Mouse (Mus musculus) forebrain, postnatal 0 days (tissue): Measurements from ENCODE around the gene Amt. TPM values are rescaled to one million over a fixed set of nuclear protein-coding genes. Genes with fewer than 3 reads are reported as not detected.

Experiments
- ATAC-seq: fragments of 200-750 bp; cut with Nextera tagmentation; 2 replicates; pipeline ENCODE4 v1.8.0; 2017; ENCODE audit warnings: mild to moderate bottlenecking, moderate library complexity
- DNase-seq: peaks from one replicate; pipeline ENCODE4 v3.0.0-alpha.2; 2015
- H3K27ac ChIP-seq: fragments of 300-500 bp; sonication (generic); 2 replicates; pipeline ENCODE4 v1.5.1; 2014; ENCODE audit warnings: low read depth, mild to moderate bottlenecking, antibody characterized with exemption, low read length, moderate library complexity, mixed read lengths
- H3K27me3 ChIP-seq: fragments of 300-500 bp; sonication (generic); 2 replicates; pipeline ENCODE4 v1.6.1; 2014; ENCODE audit warnings: mild to moderate bottlenecking, low read length, mixed read lengths; ENCODE audit not compliant: insufficient read depth
- H3K36me3 ChIP-seq: fragments of 300-500 bp; sonication (generic); 2 replicates; pipeline ENCODE4 v1.6.1; 2014; ENCODE audit warnings: mild to moderate bottlenecking, moderate library complexity; ENCODE audit not compliant: insufficient read depth
- H3K4me1 ChIP-seq: fragments of 300-500 bp; sonication (generic); 2 replicates; pipeline ENCODE4 v1.6.1; 2014; ENCODE audit warnings: antibody characterized with exemption; ENCODE audit not compliant: insufficient read depth
- H3K4me2 ChIP-seq: fragments of 300-500 bp; sonication (generic); 2 replicates; pipeline ENCODE4 v1.6.1; 2014; ENCODE audit warnings: low read depth, mild to moderate bottlenecking, moderate library complexity
- H3K4me3 ChIP-seq: fragments of 300-500 bp; sonication (generic); 2 replicates; pipeline ENCODE4 v1.5.1; 2014; ENCODE audit warnings: low read depth, low read length, mixed read lengths
- H3K9ac ChIP-seq: fragments of 300-500 bp; sonication (generic); 2 replicates; pipeline ENCODE4 v1.6.1; 2014; ENCODE audit warnings: mild to moderate bottlenecking
- H3K9me3 ChIP-seq: fragments of 300-500 bp; sonication (generic); 2 replicates; pipeline ENCODE4 v1.6.1; 2016; ENCODE audit warnings: low read length
- CTCF ChIP-seq: sonication (generic); IDR thresholded peaks from 2 replicates; pipeline ENCODE4 v1.5.1; 2016; ENCODE audit warnings: antibody characterized with exemption, control low read depth, low read depth
- WGBS: fragments of 180-500 bp; shearing (Covaris S2); extraction: QIAGEN DNeasy Blood & Tissue Kit; methylation state at CpG from one replicate; pipeline ENCODE4 v1.1.7; 2014; 5-methylcytosine and 5-hydroxymethylcytosine counted together
- polyA plus RNA-seq: library from polyadenylated mRNA; unstranded; fragments of >200 nt; fragmentation: Nextera tagmentation; extraction: Ambion mirVana; gene quantifications from 2 replicates; pipeline ENCODE4 v1.2.1, GENCODE M21; 2015
- total RNA-seq: library from RNA; depleted of rRNA; stranded (reverse); fragments of >200 nt; gene quantifications from 2 replicates; pipeline ENCODE4 v1.2.3, GENCODE M21; 2014

The Amt gene
- total and polyA plus RNA-seq, 2 experiments from 2014 or later = 20.1 to 32.6 TPM

- 84% methylated on average over 5 of the region's 5 CpGs for WGBS
- Histone ChIP-seq H3K27ac (no peak overlapping the region), H3K9me3 (no peaks in the 10 kb centered on the region), H3K36me3 (no peaks in the 10 kb centered on the region), H3K9ac (no peak overlapping the region), H3K4me1 (no peaks in the 10 kb centered on the region), H3K27me3 (no peaks in the 10 kb centered on the region), H3K4me3 (no peak overlapping the region), H3K4me2 (no peak overlapping the region)
- TF ChIP-seq CTCF = no peak
- DNase-seq (no peak), ATAC-seq (no peak)
These were observed 24.0 kb upstream of the Amt start for GRCm38 (mm10) chr9:108272691-108273090.

DNA sequence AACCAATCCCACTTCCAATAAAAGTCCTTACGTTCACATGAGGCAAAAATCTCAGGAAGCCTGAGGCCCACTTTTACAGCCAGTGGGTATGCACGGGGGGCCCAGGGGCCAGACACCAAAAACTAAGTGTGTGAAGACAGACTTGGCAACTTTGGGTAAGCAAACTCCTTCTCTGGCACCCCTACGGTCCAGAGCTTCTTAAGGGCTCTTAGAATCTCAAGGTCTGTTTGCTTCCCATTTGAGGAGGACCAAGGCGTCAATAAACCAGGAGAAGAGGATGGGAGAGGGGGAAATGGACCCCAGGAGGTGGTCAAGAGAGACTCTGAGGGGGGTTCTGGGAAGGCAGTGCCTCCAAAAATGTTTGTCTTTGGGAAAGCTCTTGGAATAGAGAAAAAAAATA is 23.2 kb upstream of the Amt start:
- Histone ChIP-seq H3K4me1 (no peaks in the 10 kb centered on the region), H3K27me3 (no peaks in the 10 kb centered on the region), H3K4me2 (no peak overlapping the region), H3K27ac (no peak overlapping the region), H3K36me3 (no peaks in the 10 kb centered on the region), H3K9ac (no peak overlapping the region), H3K9me3 (no peaks in the 10 kb centered on the region), H3K4me3 (no peak overlapping the region)
- DNase-seq = no peak
- ATAC-seq = no peak
- TF ChIP-seq CTCF = no peak
- 70% methylated on average over 4 of the region's 4 CpGs for WGBS

DNA sequence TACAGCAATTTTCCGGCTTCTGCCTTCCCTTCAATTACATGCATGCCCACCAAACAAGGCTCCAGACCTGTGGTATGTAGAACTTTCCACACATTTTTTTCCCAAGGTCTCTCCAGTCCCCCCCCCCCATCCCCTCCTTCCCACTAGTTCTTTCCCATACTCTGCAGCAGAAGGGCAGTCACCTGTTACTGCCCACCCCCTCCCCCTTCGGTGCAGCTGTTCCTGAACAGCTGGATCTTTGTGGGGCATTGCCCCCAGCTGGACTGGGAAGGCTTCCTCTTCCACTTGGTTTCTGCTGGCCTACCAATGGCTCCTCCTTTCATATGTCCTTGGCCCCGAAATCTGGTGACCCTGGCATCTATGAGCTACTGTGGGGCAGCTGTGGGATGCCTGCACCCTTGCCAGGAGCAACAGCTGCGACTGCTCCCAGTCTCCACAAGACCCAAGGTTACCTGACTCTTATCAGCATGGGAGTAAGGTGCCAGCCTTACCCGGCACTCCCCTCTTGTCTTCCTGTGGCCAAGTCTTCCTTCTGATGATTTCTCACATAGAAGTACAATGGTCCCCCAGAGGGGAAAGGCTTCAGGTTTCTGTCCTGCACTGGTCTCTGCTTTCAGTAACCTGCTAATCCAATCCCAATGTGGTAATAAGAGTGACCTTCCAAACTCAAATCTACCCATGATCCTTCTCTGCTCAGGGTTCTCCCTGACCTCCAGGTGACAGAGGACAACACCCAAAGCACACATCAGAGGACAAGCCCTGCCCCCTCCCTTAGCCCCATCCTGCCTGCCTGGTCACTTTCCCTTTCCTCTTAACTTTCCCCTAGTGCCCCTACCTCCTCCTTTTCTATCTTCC is 21.9 kb upstream of the Amt start:
- 81% methylated on average over 5 of the region's 5 CpGs for WGBS
- Histone ChIP-seq H3K4me2 (no peak overlapping the region), H3K4me3 (no peak overlapping the region), H3K27me3 (no peaks in the 10 kb centered on the region), H3K36me3 (no peaks in the 10 kb centered on the region), H3K9ac (no peak overlapping the region), H3K4me1 (no peaks in the 10 kb centered on the region), H3K27ac (no peak overlapping the region), H3K9me3 (no peaks in the 10 kb centered on the region)
- DNase-seq (no peak), ATAC-seq (no peak)
- no peak for TF ChIP-seq CTCF

DNA sequence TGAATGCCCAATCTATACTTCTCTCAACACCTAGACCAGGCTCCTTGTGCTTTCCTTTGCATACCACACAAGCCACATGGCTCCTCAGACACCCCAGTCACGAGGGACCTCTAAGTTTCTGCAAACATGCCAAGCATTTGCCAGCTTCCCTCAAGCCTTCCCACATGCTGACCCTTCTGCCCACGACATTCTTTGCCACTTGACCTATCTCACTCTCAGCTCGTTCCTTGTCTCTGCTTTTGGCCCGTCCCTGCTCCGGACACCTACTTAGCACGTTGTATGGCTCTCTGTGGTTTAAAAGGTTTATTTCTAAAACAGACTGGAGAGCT is 21.4 kb upstream of the Amt start:
- no peak overlapping the region for H3K4me3 ChIP-seq
- no peak overlapping the region for H3K9ac ChIP-seq
- no peaks in the 10 kb centered on the region for H3K36me3 ChIP-seq
- no peak overlapping the region for H3K27ac ChIP-seq
- no peak overlapping the region for H3K4me2 ChIP-seq
- 68% methylated on average over 6 of the region's 6 CpGs for WGBS
- TF ChIP-seq CTCF = no peak
- no peaks in the 10 kb centered on the region for H3K4me1 ChIP-seq
- no peaks in the 10 kb centered on the region for H3K27me3 ChIP-seq
- H3K9me3 ChIP-seq = no peaks in the 10 kb centered on the region
- no peak for ATAC-seq
- no peak for DNase-seq

- H3K4me2 ChIP-seq = no peak overlapping the region
- no peaks in the 10 kb centered on the region for H3K9me3 ChIP-seq
- DNase-seq (no peak), ATAC-seq (no peak)
- H3K27me3 ChIP-seq = no peaks in the 10 kb centered on the region
- H3K27ac ChIP-seq = no peak overlapping the region
- H3K9ac ChIP-seq = no peak overlapping the region
- no peaks in the 10 kb centered on the region for H3K4me1 ChIP-seq
- no peaks in the 10 kb centered on the region for H3K36me3 ChIP-seq
- 69% methylated on average over 10 of the region's 10 CpGs for WGBS
- TF ChIP-seq CTCF = peak; percentile 52
- no peak overlapping the region for H3K4me3 ChIP-seq
These were observed 17.8 kb upstream of the Amt start for GRCm38 (mm10) chr9:108278697-108279450.

- Histone ChIP-seq H3K4me3 (no peak overlapping the region), H3K27me3 (no peaks in the 10 kb centered on the region), H3K9me3 (no peaks in the 10 kb centered on the region), H3K4me2 (no peak overlapping the region), H3K36me3 (no peaks in the 10 kb centered on the region), H3K4me1 (no peaks in the 10 kb centered on the region), H3K9ac (no peak overlapping the region), H3K27ac (no peak overlapping the region)
- 52% methylated on average over 8 of the region's 8 CpGs for WGBS
- DNase-seq (no peak), ATAC-seq (peak; percentile 42; the same call in 1 of the 2 replicates)
- TF ChIP-seq CTCF = no peak
These were observed 16.4 kb upstream of the Amt start for GRCm38 (mm10) chr9:108280071-108280828.
